Mouse (Mus musculus) midbrain, embryonic 12.5 days (tissue): ENCODE results near the gene Cdc6. TPM values are rescaled to one million over a fixed set of nuclear protein-coding genes. Genes with fewer than 3 reads are reported as not detected.
"Not testable (repeated sequence)": the region's sequence is repeated elsewhere in the genome, so short reads cannot be mapped to it uniquely, and the experiment has no call there.

ENCODE experiments used
- ATAC-seq: fragments of 200-750 bp; cut with Nextera tagmentation; 2 replicates; pipeline ENCODE4 v1.8.0; 2017; ENCODE audit warnings: low read depth, moderate TSS enrichment, moderate library complexity; ENCODE audit not compliant: low FRiP score
- H3K27ac ChIP-seq: fragments of 300-500 bp; sonication (generic); replicated peaks from 2 replicates; pipeline ENCODE4 v1.5.1; 2016; ENCODE audit warnings: mild to moderate bottlenecking
- H3K27me3 ChIP-seq: fragments of 300-500 bp; sonication (generic); 2 replicates; pipeline ENCODE4 v1.6.1; 2016; ENCODE audit warnings: mild to moderate bottlenecking
- H3K36me3 ChIP-seq: fragments of 300-500 bp; sonication (generic); 2 replicates; pipeline ENCODE4 v1.6.1; 2016
- H3K4me1 ChIP-seq: fragments of 300-500 bp; sonication (generic); 2 replicates; pipeline ENCODE4 v1.6.1; 2016
- H3K4me2 ChIP-seq: fragments of 300-500 bp; sonication (generic); replicated peaks from 2 replicates; pipeline ENCODE4 v1.6.1; 2016; ENCODE audit warnings: mild to moderate bottlenecking, moderate library complexity
- H3K4me3 ChIP-seq: fragments of 300-500 bp; sonication (generic); 2 replicates; pipeline ENCODE4 v1.5.1; 2016; ENCODE audit warnings: mild to moderate bottlenecking
- H3K9ac ChIP-seq: fragments of 300-500 bp; sonication (generic); replicated peaks from 2 replicates; pipeline ENCODE4 v1.6.1; 2016; ENCODE audit warnings: mild to moderate bottlenecking, moderate library complexity
- H3K9me3 ChIP-seq: fragments of 300-500 bp; sonication (generic); 2 replicates; pipeline ENCODE4 v1.6.1; 2016; ENCODE audit warnings: mild to moderate bottlenecking
- WGBS: fragments of 180-500 bp; shearing (Covaris S2); methylation state at CpG from one replicate; pipeline ENCODE4 v1.1.7; 2016; 5-methylcytosine and 5-hydroxymethylcytosine counted together
- polyA plus RNA-seq: library from polyadenylated mRNA; unstranded; fragments of >200 nt; fragmentation: Nextera tagmentation; extraction: Ambion mirVana; gene quantifications from 2 replicates; pipeline ENCODE4 v1.2.1, GENCODE M21; 2016

Cdc6 gene
- polyA plus RNA-seq, 1 experiment from 2014 or later = 28.3 TPM

- Histone ChIP-seq H3K4me2 (no peak overlapping the region), H3K9ac (no peak overlapping the region), H3K4me3 (no peak overlapping the region), H3K36me3 (peaks cover 43% of the 10 kb centered on the region), H3K27me3 (no peaks in the 10 kb centered on the region), H3K9me3 (no peaks in the 10 kb centered on the region), H3K27ac (no peak overlapping the region), H3K4me1 (peaks cover 24% of the 10 kb centered on the region)
- WGBS = 94% methylated on average over 11 of the region's 11 CpGs
- no peak for ATAC-seq
Measured at GRCm38 (mm10) chr11:98910415-98910814, 2.8 kb downstream of the Cdc6 start.

GRCm38 (mm10) chr11:98911498-98911897 lies 3.9 kb downstream of the Cdc6 start:
- no peak for ATAC-seq
- WGBS = 86% methylated on average over 5 of the region's 5 CpGs
- no peak overlapping the region for H3K4me2 ChIP-seq
- no peak overlapping the region for H3K4me3 ChIP-seq
- peaks cover 48% of the 10 kb centered on the region for H3K36me3 ChIP-seq
- peaks cover 24% of the 10 kb centered on the region for H3K4me1 ChIP-seq
- H3K9ac ChIP-seq = no peak overlapping the region
- no peak overlapping the region for H3K27ac ChIP-seq
- H3K27me3 ChIP-seq = no peaks in the 10 kb centered on the region
- no peaks in the 10 kb centered on the region for H3K9me3 ChIP-seq

GRCm38 (mm10) chr11:98914196-98914595 lies 6.6 kb downstream of the Cdc6 start:
- Histone ChIP-seq H3K9ac (no peak overlapping the region), H3K27ac (no peak overlapping the region), H3K4me2 (no peak overlapping the region), H3K4me1 (peaks cover 9% of the 10 kb centered on the region), H3K27me3 (no peaks in the 10 kb centered on the region), H3K9me3 (no peaks in the 10 kb centered on the region), H3K4me3 (no peak overlapping the region), H3K36me3 (peaks cover 62% of the 10 kb centered on the region)
- WGBS = 84% methylated on average over 11 of the region's 11 CpGs
- no peak for ATAC-seq

- H3K4me2 ChIP-seq, H3K9me3 ChIP-seq, H3K4me1 ChIP-seq, ATAC-seq, H3K4me3 ChIP-seq, H3K27me3 ChIP-seq, H3K27ac ChIP-seq, H3K9ac ChIP-seq: not testable (repeated sequence)
- peaks cover 62% of the 10 kb centered on the region for H3K36me3 ChIP-seq
- WGBS = 96% methylated on average over 3 of the region's 3 CpGs
Measured at GRCm38 (mm10) chr11:98916376-98916775, 8.8 kb downstream of the Cdc6 start.

GRCm38 (mm10) chr11:98917428-98918005 lies 9.9 kb downstream of the Cdc6 start:
- WGBS = 79% methylated on average over 13 of the region's 13 CpGs
- H3K4me2 ChIP-seq = no peak overlapping the region
- peaks cover 1% of the 10 kb centered on the region; the same call in 1 of the 2 replicates for H3K4me1 ChIP-seq
- ATAC-seq = no peak
- H3K9me3 ChIP-seq = no peaks in the 10 kb centered on the region
- H3K36me3 ChIP-seq = peaks cover 52% of the 10 kb centered on the region
- H3K4me3 ChIP-seq = no peak overlapping the region
- H3K27ac ChIP-seq = no peak overlapping the region
- H3K27me3 ChIP-seq = no peaks in the 10 kb centered on the region
- H3K9ac ChIP-seq = no peak overlapping the region

- no peak overlapping the region for H3K4me2 ChIP-seq
- no peak overlapping the region for H3K27ac ChIP-seq
- ATAC-seq = no peak
- no peaks in the 10 kb centered on the region for H3K9me3 ChIP-seq
- no peaks in the 10 kb centered on the region for H3K27me3 ChIP-seq
- H3K4me1 ChIP-seq = peaks cover 4% of the 10 kb centered on the region; the same call in 1 of the 2 replicates
- H3K36me3 ChIP-seq = peaks cover 52% of the 10 kb centered on the region
- 81% methylated on average over 9 of the region's 9 CpGs for WGBS
- H3K9ac ChIP-seq = 0 out of 2 replicates have a peak overlapping the region, but pooled peaks have one; percentile 20
- H3K4me3 ChIP-seq = no peak overlapping the region
Measured at GRCm38 (mm10) chr11:98918231-98918630, 10.6 kb downstream of the Cdc6 start.

GRCm38 (mm10) chr11:98919009-98919408 lies 11.4 kb downstream of the Cdc6 start:
- no peak for ATAC-seq
- Histone ChIP-seq H3K27ac (no peak overlapping the region), H3K36me3 (peaks cover 45% of the 10 kb centered on the region), H3K9me3 (no peaks in the 10 kb centered on the region), H3K9ac (no peak overlapping the region), H3K4me2 (no peak overlapping the region), H3K4me3 (no peak overlapping the region), H3K4me1 (peaks cover 7% of the 10 kb centered on the region; the same call in 1 of the 2 replicates), H3K27me3 (no peaks in the 10 kb centered on the region)
- WGBS = 92% methylated on average over 11 of the region's 11 CpGs

GRCm38 (mm10) chr11:98921813-98922212 lies 14.2 kb downstream of the Cdc6 start:
- not testable (repeated sequence) for H3K27ac ChIP-seq, H3K4me3 ChIP-seq, H3K4me2 ChIP-seq, H3K27me3 ChIP-seq, H3K9ac ChIP-seq, H3K9me3 ChIP-seq, ATAC-seq
- Histone ChIP-seq H3K36me3 (peaks cover 26% of the 10 kb centered on the region), H3K4me1 (peaks cover 31% of the 10 kb centered on the region)
- WGBS = 60% methylated on average over 15 of the region's 15 CpGs

- not testable (repeated sequence) for H3K27me3 ChIP-seq, H3K9me3 ChIP-seq, H3K4me3 ChIP-seq, ATAC-seq, H3K27ac ChIP-seq, H3K9ac ChIP-seq, H3K4me2 ChIP-seq
- Histone ChIP-seq H3K4me1 (peaks cover 31% of the 10 kb centered on the region), H3K36me3 (peaks cover 21% of the 10 kb centered on the region)
- 52% methylated on average over 10 of the region's 10 CpGs for WGBS
Measured at GRCm38 (mm10) chr11:98922307-98922706, 14.7 kb downstream of the Cdc6 start.

- peaks cover 20% of the 10 kb centered on the region for H3K36me3 ChIP-seq
- H3K4me1 ChIP-seq = peaks cover 39% of the 10 kb centered on the region
- not testable (repeated sequence) for H3K27me3 ChIP-seq, H3K9ac ChIP-seq, H3K4me3 ChIP-seq, H3K9me3 ChIP-seq, ATAC-seq, H3K4me2 ChIP-seq, H3K27ac ChIP-seq
- WGBS = 67% methylated on average over 16 of the region's 16 CpGs
Measured at GRCm38 (mm10) chr11:98922851-98923711, 15.5 kb downstream of the Cdc6 start.

- Histone ChIP-seq H3K4me1 (peaks cover 55% of the 10 kb centered on the region), H3K27ac (peak overlapping the region; percentile 74), H3K27me3 (peaks cover 4% of the 10 kb centered on the region; the same call in 1 of the 2 replicates), H3K9me3 (no peaks in the 10 kb centered on the region), H3K4me2 (no peak overlapping the region), H3K9ac (peak overlapping the region; percentile 5; the same call in 1 of the 2 replicates), H3K4me3 (no peak overlapping the region), H3K36me3 (peaks cover 7% of the 10 kb centered on the region)
- 39% methylated on average over 5 of the region's 5 CpGs for WGBS
- no peak for ATAC-seq
Measured at GRCm38 (mm10) chr11:98924633-98925175, 17.1 kb downstream of the Cdc6 start.

GRCm38 (mm10) chr11:98925265-98925721 lies 17.7 kb downstream of the Cdc6 start:
- 8% methylated on average over 10 of the region's 10 CpGs for WGBS
- H3K4me2 ChIP-seq = peak overlapping the region; percentile 27
- H3K27me3 ChIP-seq = peaks cover 4% of the 10 kb centered on the region; the same call in 1 of the 2 replicates
- peak overlapping the region; percentile 74 for H3K27ac ChIP-seq
- H3K9ac ChIP-seq = peak overlapping the region; percentile 37
- H3K4me3 ChIP-seq = no peak overlapping the region
- H3K9me3 ChIP-seq = no peaks in the 10 kb centered on the region
- ATAC-seq = no peak; the same call in 1 of the 2 replicates
- H3K4me1 ChIP-seq = peaks cover 61% of the 10 kb centered on the region
- peaks cover 4% of the 10 kb centered on the region; the same call in 1 of the 2 replicates for H3K36me3 ChIP-seq
